Mouse (Mus musculus): ENCODE data around the gene Rasl11a. TPM values are rescaled to one million over a fixed set of nuclear protein-coding genes. Genes with fewer than 3 reads are reported as not detected.

Gene Rasl11a
- total and polyA plus RNA-seq, 3 experiments = 0.25 to 0.42 TPM; not detected in 1

GRCm38 (mm10) chr5:146815394-146815793 is 29.5 kb upstream of the Rasl11a start:
- Histone ChIP-seq H3K9ac (ENCODE audit: insufficient read depth, low read depth) (no peak overlapping the region), H3K79me2 (replicated peaks; ENCODE audit: control insufficient read depth, extremely low read depth, insufficient read depth, poor library complexity, severe bottlenecking) (no peaks in the 10 kb centered on the region), H3K27me3 (replicated peaks) (no peaks in the 10 kb centered on the region), H3K4me3 (replicated peaks in 1 of 3; ENCODE audit: low read depth in 2 of 3, low read length in 2 of 3, poor library complexity in 1 of 3) (no peak overlapping the region), H3K9me3 (replicated peaks; ENCODE audit: low read length) (peaks cover 5% of the 10 kb centered on the region), H3K4me2 (ENCODE audit: insufficient read depth, low read depth, poor library complexity, severe bottlenecking) (no peak overlapping the region), H3K27ac (ENCODE audit: insufficient read depth, low read depth) (no peak overlapping the region), H3K4me1 (ENCODE audit: control insufficient read depth in 1 of 2, insufficient read depth in 2 of 2) (no peaks in the 10 kb centered on the region), H3K36me3 (replicated peaks in 1 of 2; ENCODE audit: control insufficient read depth in 1 of 2, insufficient read depth in 1 of 2, low read length in 1 of 2) (no peaks in the 10 kb centered on the region)
- in situ Hi-C loops (cut with MboI; ENCODE audit: low pct_ligation_motif_present, low pct_unique_long_range_greater_than_20kb, low sequenced_read_pairs) (no loop called here), dilution Hi-C loops (cut with MboI; ENCODE audit: extremely low pct_ligation_motif_present, extremely low pct_unique_long_range_greater_than_20kb, low sequenced_read_pairs) (no loop called here)
- TF ChIP-seq TCF12 (IDR thresholded peaks at IDR 0.05; ENCODE audit: low read depth, low read length) (no peak), MYC (IDR thresholded peaks at IDR 0.05; ENCODE audit: low read depth, low read length) (no peak), JUND (conservative IDR thresholded peaks at IDR 0.05; ENCODE audit: low read depth, low read length) (no peak), SMC3 (IDR thresholded peaks at IDR 0.05; ENCODE audit: low read depth, low read length) (no peak), MAX (IDR thresholded peaks at IDR 0.05; ENCODE audit: low read length) (no peak), HCFC1 (IDR thresholded peaks at IDR 0.05; ENCODE audit: low read depth, low read length) (no peak), MEF2A (IDR thresholded peaks at IDR 0.05; ENCODE audit: borderline replicate concordance, low read depth, low read length) (no peak), UBTF (IDR thresholded peaks at IDR 0.05; ENCODE audit: low read depth, low read length) (no peak), NRF1 (IDR thresholded peaks at IDR 0.05; ENCODE audit: low read depth, low read length) (no peak), ZMIZ1 (IDR thresholded peaks at IDR 0.05; ENCODE audit: low read depth, low read length) (no peak), USF1 (IDR thresholded peaks at IDR 0.05; ENCODE audit: low read depth, low read length) (no peak), E2F4 (IDR thresholded peaks at IDR 0.05; ENCODE audit: insufficient replicate concordance, low read depth, low read length) (no peak), NELFE (IDR thresholded peaks at IDR 0.05; ENCODE audit: low read depth, low read length) (no peak)
- no peak for DNase-seq (ENCODE audit: extremely low read depth)

DNA sequence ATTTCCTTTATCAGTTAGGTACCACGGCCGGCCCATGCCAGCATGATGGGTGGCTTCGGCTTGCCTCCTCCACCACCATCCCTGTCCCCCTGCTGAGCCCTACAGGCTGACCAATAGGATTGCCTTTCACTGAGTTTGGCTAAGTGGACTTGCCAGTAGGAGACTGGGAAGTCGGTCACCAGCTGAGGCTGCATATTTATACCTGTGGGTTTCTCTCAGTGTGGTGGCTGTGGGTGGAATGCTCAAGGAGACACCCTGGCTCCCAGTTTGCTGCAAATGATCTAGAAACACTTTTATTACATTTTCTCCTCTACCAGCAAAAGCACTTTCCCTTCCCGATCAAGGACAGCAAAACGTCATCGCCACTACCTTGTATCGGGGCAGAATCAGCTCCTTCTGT is 27.3 kb upstream of the Rasl11a start:
- no peaks in the 10 kb centered on the region for H3K36me3 ChIP-seq (replicated peaks in 1 of 2; ENCODE audit: control insufficient read depth in 1 of 2, insufficient read depth in 1 of 2, low read length in 1 of 2)
- no peaks in the 10 kb centered on the region for H3K79me2 ChIP-seq (replicated peaks; ENCODE audit: control insufficient read depth, extremely low read depth, insufficient read depth, poor library complexity, severe bottlenecking)
- no peak for TF ChIP-seq GABPA (IDR thresholded peaks at IDR 0.05; ENCODE audit: insufficient replicate concordance, low read depth, low read length)
- no peak for TF ChIP-seq ZMIZ1 (IDR thresholded peaks at IDR 0.05; ENCODE audit: low read depth, low read length)
- no peak for TF ChIP-seq RAD21 (IDR thresholded peaks at IDR 0.05; ENCODE audit: low read depth, low read length)
- TF ChIP-seq POLR2AphosphoS2 (IDR thresholded peaks at IDR 0.05; ENCODE audit: low read depth, low read length) = no peak
- no peak for TF ChIP-seq ZNF384 (IDR thresholded peaks at IDR 0.05; ENCODE audit: low read depth, low read length)
- TF ChIP-seq ETS1 (conservative IDR thresholded peaks at IDR 0.05; ENCODE audit: low read depth, low read length) = no peak
- TF ChIP-seq MYC (IDR thresholded peaks at IDR 0.05; ENCODE audit: low read depth, low read length) = no peak
- TF ChIP-seq MXI1 (IDR thresholded peaks at IDR 0.05; ENCODE audit: low read depth, low read length) = no peak
- TF ChIP-seq E2F4 (IDR thresholded peaks at IDR 0.05; ENCODE audit: insufficient replicate concordance, low read depth, low read length) = no peak
- TF ChIP-seq TCF12 (IDR thresholded peaks at IDR 0.05; ENCODE audit: low read depth, low read length) = no peak
- no peak overlapping the region for H3K4me2 ChIP-seq (ENCODE audit: insufficient read depth, low read depth, poor library complexity, severe bottlenecking)
- no peak overlapping the region for H3K27ac ChIP-seq (ENCODE audit: insufficient read depth, low read depth)
- dilution Hi-C loops (cut with MboI; ENCODE audit: extremely low pct_ligation_motif_present, extremely low pct_unique_long_range_greater_than_20kb, low sequenced_read_pairs) (no loop called here), in situ Hi-C loops (cut with MboI; ENCODE audit: low pct_ligation_motif_present, low pct_unique_long_range_greater_than_20kb, low sequenced_read_pairs) (no loop called here)
- no peak for DNase-seq (ENCODE audit: extremely low read depth)
- H3K9ac ChIP-seq (ENCODE audit: insufficient read depth, low read depth) = no peak overlapping the region
- H3K4me3 ChIP-seq (replicated peaks in 1 of 3; ENCODE audit: low read depth in 2 of 3, low read length in 2 of 3, poor library complexity in 1 of 3) = no peak overlapping the region
- H3K9me3 ChIP-seq (replicated peaks; ENCODE audit: low read length) = peaks cover 5% of the 10 kb centered on the region
- no peaks in the 10 kb centered on the region for H3K27me3 ChIP-seq (replicated peaks)
- H3K4me1 ChIP-seq (ENCODE audit: control insufficient read depth in 1 of 2, insufficient read depth in 2 of 2) = peaks cover 0 to 3% of the 10 kb centered on the region in 2 experiments; a peak in 1 of 4 replicates

Data from CH12.LX (cell line).